Mouse (Mus musculus): ENCODE measurements around the gene Gzmg. TPM values are rescaled to one million over a fixed set of nuclear protein-coding genes. Genes with fewer than 3 reads are reported as not detected.
"Not testable (repeated sequence)": the region's sequence is repeated elsewhere in the genome, so short reads cannot be mapped to it uniquely, and the experiment has no call there.

The Gzmg gene
- polyA plus RNA-seq, 1 experiment, result not detected

- no peak overlapping the region for H3ac ChIP-seq (ENCODE audit: control insufficient read depth, insufficient read length)
- no peaks in the 10 kb centered on the region for H3K36me3 ChIP-seq (ENCODE audit: control insufficient read depth, insufficient read depth)
- no peak overlapping the region for H3K4me2 ChIP-seq (ENCODE audit: low read depth)
- peaks cover 4% of the 10 kb centered on the region for H3K27me3 ChIP-seq (ENCODE audit: control insufficient read depth, insufficient read depth, insufficient read length)
- TF ChIP-seq POLR2AphosphoS2 (IDR thresholded peaks at IDR 0.05; ENCODE audit: insufficient read length, low read depth), result no peak
- H3K79me2 ChIP-seq (ENCODE audit: control insufficient read depth, insufficient read depth), result no peaks in the 10 kb centered on the region
- no peak overlapping the region for H3K4me3 ChIP-seq
Observed at GRCm38 (mm10) chr14:56155340-56155739, 4.0 kb downstream of the Gzmg start.

DNA sequence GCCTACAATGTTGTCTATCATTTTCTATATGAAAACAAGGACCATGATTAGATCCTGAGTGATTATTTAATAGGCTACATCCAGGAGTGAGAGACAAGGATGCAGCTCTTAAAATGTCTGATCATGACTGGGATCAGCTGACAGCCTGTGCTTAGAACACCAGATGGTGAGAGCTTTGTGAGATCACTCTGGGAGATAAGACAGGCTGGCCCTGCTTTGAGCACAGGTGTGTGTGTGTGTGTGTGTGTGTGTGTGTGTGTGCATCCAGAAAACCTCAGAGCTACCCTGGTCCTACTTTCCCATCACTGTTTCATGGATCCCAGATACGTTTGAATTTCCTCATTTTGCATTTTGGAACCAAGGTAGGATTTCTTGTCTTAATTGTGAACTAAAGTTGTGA, 25.7 kb downstream of the Gzmg start:
- not testable (repeated sequence) for H3K36me3 ChIP-seq (ENCODE audit: control insufficient read depth, insufficient read depth); H3K79me2 ChIP-seq (ENCODE audit: control insufficient read depth, insufficient read depth); H3K4me2 ChIP-seq (ENCODE audit: low read depth); H3ac ChIP-seq (ENCODE audit: control insufficient read depth, insufficient read length); H3K27me3 ChIP-seq (ENCODE audit: control insufficient read depth, insufficient read depth, insufficient read length); H3K4me3 ChIP-seq

GRCm38 (mm10) chr14:56132508-56132907, 26.9 kb downstream of the Gzmg start, which contains the start of gene Gzmd:
Gzmd (minus strand) TSS chr14:56132608.
- not testable (repeated sequence) for H3K4me2 ChIP-seq (ENCODE audit: low read depth); H3K79me2 ChIP-seq (ENCODE audit: control insufficient read depth, insufficient read depth); H3ac ChIP-seq (ENCODE audit: control insufficient read depth, insufficient read length); H3K27me3 ChIP-seq (ENCODE audit: control insufficient read depth, insufficient read depth, insufficient read length); H3K36me3 ChIP-seq (ENCODE audit: control insufficient read depth, insufficient read depth); H3K4me3 ChIP-seq

DNA sequence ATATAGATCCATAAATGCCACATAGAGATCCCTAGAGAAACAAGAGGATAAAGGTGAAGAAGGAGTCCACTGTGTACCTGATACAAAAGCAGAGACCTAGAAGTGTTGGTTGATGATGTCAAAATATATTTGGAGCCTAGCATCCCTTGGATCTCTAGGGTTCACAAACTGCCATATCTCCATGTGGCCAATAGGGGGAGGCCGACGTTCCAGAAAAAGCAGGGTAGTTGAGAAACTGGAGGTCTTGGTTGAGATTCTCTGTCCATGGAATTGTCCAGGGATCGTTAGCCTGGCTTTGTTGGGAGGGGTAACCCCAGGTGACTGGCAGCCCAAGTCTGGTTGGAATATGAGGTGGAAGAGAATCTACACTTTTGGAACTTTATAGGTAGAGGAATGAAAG, 31.0 kb downstream of the Gzmg start:
- H3K4me3 ChIP-seq, result no peak overlapping the region
- no peaks in the 10 kb centered on the region for H3K27me3 ChIP-seq (ENCODE audit: control insufficient read depth, insufficient read depth, insufficient read length)
- H3K79me2 ChIP-seq (ENCODE audit: control insufficient read depth, insufficient read depth), result no peaks in the 10 kb centered on the region
- H3K36me3 ChIP-seq (ENCODE audit: control insufficient read depth, insufficient read depth), result no peaks in the 10 kb centered on the region
- no peak for TF ChIP-seq MYOD1 (IDR thresholded peaks at IDR 0.05; ENCODE audit: control insufficient read depth in 1 of 3, insufficient read length in 2 of 3, low read depth in 2 of 3)
- TF ChIP-seq E2F4 (IDR thresholded peaks at IDR 0.05; ENCODE audit: insufficient read depth), result no peak
- no peak for TF ChIP-seq CEBPB (IDR thresholded peaks at IDR 0.05; ENCODE audit: insufficient read depth, poor library complexity, severe bottlenecking)
- no peak for TF ChIP-seq MAX (IDR thresholded peaks at IDR 0.05; ENCODE audit: low read depth)
- no peak for TF ChIP-seq MYOG (IDR thresholded peaks at IDR 0.05; ENCODE audit: control insufficient read depth in 1 of 3, insufficient read depth in 1 of 3, insufficient read length in 2 of 3, low read depth in 2 of 3)
- TF ChIP-seq POLR2A (IDR thresholded peaks at IDR 0.05; ENCODE audit: insufficient read length, low read depth), result no peak
- no peak for TF ChIP-seq REST (IDR thresholded peaks at IDR 0.05; ENCODE audit: insufficient read depth, insufficient read length)
- no peak for TF ChIP-seq SRF (IDR thresholded peaks at IDR 0.05; ENCODE audit: control insufficient read depth, insufficient read length, low read depth)
- TF ChIP-seq USF1 (IDR thresholded peaks at IDR 0.05; ENCODE audit: low read depth), result no peak
- TF ChIP-seq TCF3 (IDR thresholded peaks at IDR 0.05; ENCODE audit: insufficient read length, low read depth), result no peak
- no peak for TF ChIP-seq TCF12 (IDR thresholded peaks at IDR 0.05; ENCODE audit: insufficient read depth, poor library complexity, severe bottlenecking)
- TF ChIP-seq POLR2AphosphoS2 (IDR thresholded peaks at IDR 0.05; ENCODE audit: insufficient read length, low read depth), result no peak
- no peak overlapping the region for H3ac ChIP-seq (ENCODE audit: control insufficient read depth, insufficient read length)
- no peak overlapping the region for H3K4me2 ChIP-seq (ENCODE audit: low read depth)

DNA sequence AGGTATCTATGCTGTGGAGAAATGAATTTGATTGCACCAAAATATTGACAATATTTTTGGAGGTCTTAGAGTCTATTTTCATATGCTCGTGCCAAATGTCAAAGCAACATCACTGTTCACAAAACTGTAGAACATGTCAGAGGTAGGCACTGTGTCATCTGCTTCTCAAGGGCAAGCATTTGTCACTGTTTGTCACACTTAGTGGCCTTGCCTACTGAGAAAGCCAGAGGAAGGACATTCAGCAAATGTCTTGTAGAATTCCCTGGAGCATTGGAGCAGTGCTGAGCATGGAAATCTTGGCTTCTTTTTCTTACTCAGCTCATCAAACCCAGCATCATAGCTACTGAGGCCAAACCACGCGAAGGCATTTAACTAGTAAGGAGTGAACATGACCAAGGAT, 35.9 kb downstream of the Gzmg start:
- Histone ChIP-seq H3K4me2 (ENCODE audit: low read depth) (no peak overlapping the region), H3K79me2 (ENCODE audit: control insufficient read depth, insufficient read depth) (no peaks in the 10 kb centered on the region), H3K27me3 (ENCODE audit: control insufficient read depth, insufficient read depth, insufficient read length) (no peaks in the 10 kb centered on the region), H3K36me3 (ENCODE audit: control insufficient read depth, insufficient read depth) (no peaks in the 10 kb centered on the region), H3K4me3 (no peak overlapping the region), H3ac (ENCODE audit: control insufficient read depth, insufficient read length) (no peak overlapping the region)
- no peak for TF ChIP-seq SRF (IDR thresholded peaks at IDR 0.05; ENCODE audit: control insufficient read depth, insufficient read length, low read depth)
- no peak for TF ChIP-seq POLR2AphosphoS2 (IDR thresholded peaks at IDR 0.05; ENCODE audit: insufficient read length, low read depth)
- TF ChIP-seq MYOG (IDR thresholded peaks at IDR 0.05; ENCODE audit: control insufficient read depth in 1 of 3, insufficient read depth in 1 of 3, insufficient read length in 2 of 3, low read depth in 2 of 3), result no peak
- TF ChIP-seq USF1 (IDR thresholded peaks at IDR 0.05; ENCODE audit: low read depth), result no peak
- TF ChIP-seq TCF3 (IDR thresholded peaks at IDR 0.05; ENCODE audit: insufficient read length, low read depth), result no peak
- no peak for TF ChIP-seq TCF12 (IDR thresholded peaks at IDR 0.05; ENCODE audit: insufficient read depth, poor library complexity, severe bottlenecking)

DNA sequence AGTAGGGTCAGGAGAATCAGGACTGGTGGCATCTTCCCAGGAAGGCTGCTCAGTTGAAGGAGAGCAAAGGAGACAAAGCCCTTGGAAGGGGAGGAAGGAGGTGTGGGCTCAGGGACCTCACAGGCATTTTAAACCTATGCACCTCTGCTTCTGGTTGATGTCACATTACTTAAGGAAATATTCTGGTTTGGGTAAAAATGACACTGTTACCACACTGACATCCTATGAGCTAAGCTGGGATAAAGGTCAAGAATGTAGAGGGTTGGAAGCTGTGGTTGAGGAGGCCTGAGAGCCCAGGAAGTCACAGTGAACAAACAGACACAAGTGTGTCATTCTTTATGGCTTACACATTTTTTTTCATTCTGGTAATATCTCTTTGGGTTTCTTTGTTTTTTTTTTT, 38.9 kb downstream of the Gzmg start, which contains the start of gene Gzme:
TSS of gene Gzme (minus strand) at position 101 of the 400 bp plus-strand sequence.
- no peak within 1 kb of the TSS for H3ac ChIP-seq (ENCODE audit: control insufficient read depth, insufficient read length)
- no peak within 1 kb of the TSS for H3K4me3 ChIP-seq
- no peaks in the 10 kb centered on the region for H3K36me3 ChIP-seq (ENCODE audit: control insufficient read depth, insufficient read depth)
- H3K27me3 ChIP-seq (ENCODE audit: control insufficient read depth, insufficient read depth, insufficient read length), result no peaks in the 10 kb centered on the region
- no peaks in the 10 kb centered on the region for H3K79me2 ChIP-seq (ENCODE audit: control insufficient read depth, insufficient read depth)
- no peak within 1 kb of the TSS for H3K4me2 ChIP-seq (ENCODE audit: low read depth)
- TF ChIP-seq MAX (IDR thresholded peaks at IDR 0.05; ENCODE audit: low read depth) (no peak), POLR2AphosphoS2 (IDR thresholded peaks at IDR 0.05; ENCODE audit: insufficient read length, low read depth) (no peak), CEBPB (IDR thresholded peaks at IDR 0.05; ENCODE audit: insufficient read depth, poor library complexity, severe bottlenecking) (no peak), E2F4 (IDR thresholded peaks at IDR 0.05; ENCODE audit: insufficient read depth) (no peak), MYOG (IDR thresholded peaks at IDR 0.05; ENCODE audit: control insufficient read depth in 1 of 3, insufficient read depth in 1 of 3, insufficient read length in 2 of 3, low read depth in 2 of 3) (no peak), SRF (IDR thresholded peaks at IDR 0.05; ENCODE audit: control insufficient read depth, insufficient read length, low read depth) (no peak), MYOD1 (IDR thresholded peaks at IDR 0.05; ENCODE audit: control insufficient read depth in 1 of 3, insufficient read length in 2 of 3, low read depth in 2 of 3) (no peak), USF1 (IDR thresholded peaks at IDR 0.05; ENCODE audit: low read depth) (no peak), TCF3 (IDR thresholded peaks at IDR 0.05; ENCODE audit: insufficient read length, low read depth) (no peak), REST (IDR thresholded peaks at IDR 0.05; ENCODE audit: insufficient read depth, insufficient read length) (no peak), TCF12 (IDR thresholded peaks at IDR 0.05; ENCODE audit: insufficient read depth, poor library complexity, severe bottlenecking) (no peak), POLR2A (IDR thresholded peaks at IDR 0.05; ENCODE audit: insufficient read length, low read depth) (no peak)

- H3K4me2 ChIP-seq (ENCODE audit: low read depth); H3K36me3 ChIP-seq (ENCODE audit: control insufficient read depth, insufficient read depth); H3K79me2 ChIP-seq (ENCODE audit: control insufficient read depth, insufficient read depth); H3K4me3 ChIP-seq; H3ac ChIP-seq (ENCODE audit: control insufficient read depth, insufficient read length); H3K27me3 ChIP-seq (ENCODE audit: control insufficient read depth, insufficient read depth, insufficient read length): not testable (repeated sequence)
Observed at GRCm38 (mm10) chr14:56115531-56116310, 43.7 kb downstream of the Gzmg start.
